Mouse (Mus musculus): ENCODE results near the gene Tex12. TPM values are rescaled to one million over a fixed set of nuclear protein-coding genes. Genes with fewer than 3 reads are reported as not detected.

Gene Tex12
- polyA plus RNA-seq, 1 experiment from 2014 or later: not detected

- H3K9ac ChIP-seq (replicated peaks; ENCODE audit: low read length): no peak overlapping the region
- no peaks in the 10 kb centered on the region for H3K4me1 ChIP-seq (ENCODE audit: insufficient read depth, low read length)
- no peak overlapping the region for H3K27ac ChIP-seq (ENCODE audit: low read length)
- no peaks in the 10 kb centered on the region for H3K27me3 ChIP-seq (ENCODE audit: insufficient read depth, low read length)
- no peak overlapping the region for H3K4me2 ChIP-seq (replicated peaks; ENCODE audit: low read depth, low read length)
- WGBS: 80% methylated on average over 7 of the region's 7 CpGs
- H3K9me3 ChIP-seq (ENCODE audit: low read length): no peaks in the 10 kb centered on the region
- no peaks in the 10 kb centered on the region for H3K36me3 ChIP-seq (ENCODE audit: insufficient read depth, low read length)
- no peak for ATAC-seq (ENCODE audit: low FRiP score, low TSS enrichment)
- H3K4me3 ChIP-seq (ENCODE audit: low read length): no peak overlapping the region
These were observed 4.0 kb upstream of the Tex12 start for GRCm38 (mm10) chr9:50565173-50565572.

- H3K9me3 ChIP-seq (ENCODE audit: low read length): no peaks in the 10 kb centered on the region
- H3K4me2 ChIP-seq (replicated peaks; ENCODE audit: low read depth, low read length): no peak overlapping the region
- no peaks in the 10 kb centered on the region for H3K27me3 ChIP-seq (ENCODE audit: insufficient read depth, low read length)
- no peak overlapping the region for H3K9ac ChIP-seq (replicated peaks; ENCODE audit: low read length)
- no peak for ATAC-seq (ENCODE audit: low FRiP score, low TSS enrichment)
- no peaks in the 10 kb centered on the region for H3K4me1 ChIP-seq (ENCODE audit: insufficient read depth, low read length)
- no peak overlapping the region for H3K4me3 ChIP-seq (ENCODE audit: low read length)
- no peaks in the 10 kb centered on the region for H3K36me3 ChIP-seq (ENCODE audit: insufficient read depth, low read length)
- H3K27ac ChIP-seq (ENCODE audit: low read length): no peak overlapping the region
- 80% methylated on average over 2 of the region's 2 CpGs for WGBS
These were observed 814 bp upstream of the Tex12 start for GRCm38 (mm10) chr9:50561918-50562360.

- Histone ChIP-seq H3K4me1 (ENCODE audit: insufficient read depth, low read length) (no peaks in the 10 kb centered on the region), H3K4me2 (replicated peaks; ENCODE audit: low read depth, low read length) (peak within 1 kb of the TSS; percentile 13; the same call in 1 of the 2 replicates), H3K36me3 (ENCODE audit: insufficient read depth, low read length) (no peaks in the 10 kb centered on the region), H3K9ac (replicated peaks; ENCODE audit: low read length) (no peak within 1 kb of the TSS), H3K4me3 (ENCODE audit: low read length) (no peak within 1 kb of the TSS), H3K27ac (ENCODE audit: low read length) (no peak within 1 kb of the TSS), H3K27me3 (ENCODE audit: insufficient read depth, low read length) (no peaks in the 10 kb centered on the region), H3K9me3 (ENCODE audit: low read length) (no peaks in the 10 kb centered on the region)
- ATAC-seq (ENCODE audit: low FRiP score, low TSS enrichment): no peak
- WGBS: 31% methylated on average over 2 of the region's 2 CpGs
These were observed 6.1 kb downstream of the Tex12 start, which contains the start of gene Bco2 for GRCm38 (mm10) chr9:50555094-50555446. Bco2 (minus strand) TSS chr9:50555181.

- WGBS: 35% methylated on average over 12 of the region's 12 CpGs
- H3K27ac ChIP-seq (ENCODE audit: low read length): no peak within 1 kb of the TSS
- no peak for ATAC-seq (ENCODE audit: low FRiP score, low TSS enrichment)
These were observed 6.7 kb downstream of the Tex12 start, which contains the start of gene Il18 for GRCm38 (mm10) chr9:50554241-50555093. Il18 (plus strand) TSS chr9:50554827.

GRCm38 (mm10) chr9:50553547-50553946, 7.6 kb downstream of the Tex12 start:
- no peak for ATAC-seq (ENCODE audit: low FRiP score, low TSS enrichment)
- 75% methylated on average over 2 of the region's 2 CpGs for WGBS
- H3K36me3 ChIP-seq (ENCODE audit: insufficient read depth, low read length): no peaks in the 10 kb centered on the region
- no peak overlapping the region for H3K4me2 ChIP-seq (replicated peaks; ENCODE audit: low read depth, low read length)
- H3K4me3 ChIP-seq (ENCODE audit: low read length): no peak overlapping the region
- no peaks in the 10 kb centered on the region for H3K27me3 ChIP-seq (ENCODE audit: insufficient read depth, low read length)
- H3K27ac ChIP-seq (ENCODE audit: low read length): no peak overlapping the region
- H3K4me1 ChIP-seq (ENCODE audit: insufficient read depth, low read length): no peaks in the 10 kb centered on the region
- no peak overlapping the region for H3K9ac ChIP-seq (replicated peaks; ENCODE audit: low read length)
- H3K9me3 ChIP-seq (ENCODE audit: low read length): no peaks in the 10 kb centered on the region

More at GRCm38 (mm10) chr9:50554241-50555093, 6.7 kb downstream of the Tex12 start, which contains the start of gene Il18:
- H3K9me3 ChIP-seq (ENCODE audit: low read length): no peaks in the 10 kb centered on the region
- no peak within 1 kb of the TSS for H3K4me3 ChIP-seq (ENCODE audit: low read length)
- no peaks in the 10 kb centered on the region for H3K36me3 ChIP-seq (ENCODE audit: insufficient read depth, low read length)
- H3K9ac ChIP-seq (replicated peaks; ENCODE audit: low read length): no peak within 1 kb of the TSS
- no peaks in the 10 kb centered on the region for H3K4me1 ChIP-seq (ENCODE audit: insufficient read depth, low read length)
- H3K27me3 ChIP-seq (ENCODE audit: insufficient read depth, low read length): no peaks in the 10 kb centered on the region
- H3K4me2 ChIP-seq (replicated peaks; ENCODE audit: low read depth, low read length): peak within 1 kb of the TSS; percentile 13; the same call in 1 of the 2 replicates

GRCm38 (mm10) chr9:50552206-50552605, 8.9 kb downstream of the Tex12 start:
- no peaks in the 10 kb centered on the region for H3K36me3 ChIP-seq (ENCODE audit: insufficient read depth, low read length)
- H3K4me1 ChIP-seq (ENCODE audit: insufficient read depth, low read length): no peaks in the 10 kb centered on the region
- no peak overlapping the region for H3K4me3 ChIP-seq (ENCODE audit: low read length)
- H3K27ac ChIP-seq (ENCODE audit: low read length): no peak overlapping the region
- 79% methylated on average over 5 of the region's 5 CpGs for WGBS
- ATAC-seq (ENCODE audit: low FRiP score, low TSS enrichment): no peak
- H3K27me3 ChIP-seq (ENCODE audit: insufficient read depth, low read length): no peaks in the 10 kb centered on the region
- no peak overlapping the region for H3K4me2 ChIP-seq (replicated peaks; ENCODE audit: low read depth, low read length)
- no peak overlapping the region for H3K9ac ChIP-seq (replicated peaks; ENCODE audit: low read length)
- H3K9me3 ChIP-seq (ENCODE audit: low read length): no peaks in the 10 kb centered on the region

GRCm38 (mm10) chr9:50548936-50549335, 12.2 kb downstream of the Tex12 start:
- Histone ChIP-seq H3K9ac (replicated peaks; ENCODE audit: low read length) (no peak overlapping the region), H3K27me3 (ENCODE audit: insufficient read depth, low read length) (no peaks in the 10 kb centered on the region), H3K4me2 (replicated peaks; ENCODE audit: low read depth, low read length) (no peak overlapping the region), H3K4me1 (ENCODE audit: insufficient read depth, low read length) (no peaks in the 10 kb centered on the region), H3K27ac (ENCODE audit: low read length) (no peak overlapping the region), H3K9me3 (ENCODE audit: low read length) (no peaks in the 10 kb centered on the region), H3K36me3 (ENCODE audit: insufficient read depth, low read length) (no peaks in the 10 kb centered on the region), H3K4me3 (ENCODE audit: low read length) (no peak overlapping the region)
- ATAC-seq (ENCODE audit: low FRiP score, low TSS enrichment): no peak
- WGBS: 78% methylated on average over 4 of the region's 4 CpGs

GRCm38 (mm10) chr9:50547859-50548478, 13.2 kb downstream of the Tex12 start:
- H3K27ac ChIP-seq (ENCODE audit: low read length): no peak overlapping the region
- 37% methylated on average over 5 of the region's 5 CpGs for WGBS
- no peaks in the 10 kb centered on the region for H3K4me1 ChIP-seq (ENCODE audit: insufficient read depth, low read length)
- no peak for ATAC-seq (ENCODE audit: low FRiP score, low TSS enrichment)
- no peaks in the 10 kb centered on the region for H3K9me3 ChIP-seq (ENCODE audit: low read length)
- no peaks in the 10 kb centered on the region for H3K36me3 ChIP-seq (ENCODE audit: insufficient read depth, low read length)
- H3K27me3 ChIP-seq (ENCODE audit: insufficient read depth, low read length): no peaks in the 10 kb centered on the region
- H3K4me3 ChIP-seq (ENCODE audit: low read length): no peak overlapping the region
- H3K4me2 ChIP-seq (replicated peaks; ENCODE audit: low read depth, low read length): no peak overlapping the region
- no peak overlapping the region for H3K9ac ChIP-seq (replicated peaks; ENCODE audit: low read length)

GRCm38 (mm10) chr9:50542401-50542800, 18.7 kb downstream of the Tex12 start:
- Histone ChIP-seq H3K4me3 (ENCODE audit: low read length) (no peak overlapping the region), H3K4me1 (ENCODE audit: insufficient read depth, low read length) (no peaks in the 10 kb centered on the region), H3K36me3 (ENCODE audit: insufficient read depth, low read length) (no peaks in the 10 kb centered on the region), H3K27ac (ENCODE audit: low read length) (no peak overlapping the region), H3K4me2 (replicated peaks; ENCODE audit: low read depth, low read length) (no peak overlapping the region), H3K9ac (replicated peaks; ENCODE audit: low read length) (no peak overlapping the region), H3K27me3 (ENCODE audit: insufficient read depth, low read length) (no peaks in the 10 kb centered on the region), H3K9me3 (ENCODE audit: low read length) (no peaks in the 10 kb centered on the region)
- WGBS: 79% methylated on average over 9 of the region's 9 CpGs
- no peak for ATAC-seq (ENCODE audit: low FRiP score, low TSS enrichment)

GRCm38 (mm10) chr9:50540170-50540569, 21.0 kb downstream of the Tex12 start:
- no peak overlapping the region for H3K9ac ChIP-seq (replicated peaks; ENCODE audit: low read length)
- no peak overlapping the region for H3K27ac ChIP-seq (ENCODE audit: low read length)
- 64% methylated on average over 7 of the region's 7 CpGs for WGBS
- H3K9me3 ChIP-seq (ENCODE audit: low read length): no peaks in the 10 kb centered on the region
- H3K4me1 ChIP-seq (ENCODE audit: insufficient read depth, low read length): no peaks in the 10 kb centered on the region
- ATAC-seq (ENCODE audit: low FRiP score, low TSS enrichment): no peak
- no peaks in the 10 kb centered on the region for H3K27me3 ChIP-seq (ENCODE audit: insufficient read depth, low read length)
- no peaks in the 10 kb centered on the region for H3K36me3 ChIP-seq (ENCODE audit: insufficient read depth, low read length)
- H3K4me3 ChIP-seq (ENCODE audit: low read length): no peak overlapping the region
- H3K4me2 ChIP-seq (replicated peaks; ENCODE audit: low read depth, low read length): no peak overlapping the region

All from kidney, embryonic 16.5 days (tissue).